Mouse (Mus musculus): ENCODE data around the gene Sfta2. TPM values are rescaled to one million over a fixed set of nuclear protein-coding genes. Genes with fewer than 3 reads are reported as not detected.

Gene Sfta2
- polyA plus RNA-seq, 1 experiment = not detected

GRCm38 (mm10) chr17:35688347-35689175 is 87.2 kb downstream of the Sfta2 start:
- TF ChIP-seq GATA1 (IDR thresholded peaks at IDR 0.05; ENCODE audit: low read length) = no peak

- no peak for TF ChIP-seq GATA1 (IDR thresholded peaks at IDR 0.05; ENCODE audit: low read length)
These were observed 88.7 kb downstream of the Sfta2 start for GRCm38 (mm10) chr17:35689936-35690645.

GRCm38 (mm10) chr17:35691811-35692210 is 90.5 kb downstream of the Sfta2 start:
- TF ChIP-seq GATA1 (IDR thresholded peaks at IDR 0.05; ENCODE audit: low read length) = no peak

GRCm38 (mm10) chr17:35692368-35692767 is 91.0 kb downstream of the Sfta2 start:
- TF ChIP-seq GATA1 (IDR thresholded peaks at IDR 0.05; ENCODE audit: low read length) = no peak

- TF ChIP-seq GATA1 (IDR thresholded peaks at IDR 0.05; ENCODE audit: low read length) = no peak
These were observed 92.6 kb downstream of the Sfta2 start for GRCm38 (mm10) chr17:35693906-35694305.

- no peak for TF ChIP-seq GATA1 (IDR thresholded peaks at IDR 0.05; ENCODE audit: low read length)
These were observed 93.9 kb downstream of the Sfta2 start for GRCm38 (mm10) chr17:35695289-35695688.

GRCm38 (mm10) chr17:35696691-35697090 is 95.3 kb downstream of the Sfta2 start:
- no peak for TF ChIP-seq GATA1 (IDR thresholded peaks at IDR 0.05; ENCODE audit: low read length)

GRCm38 (mm10) chr17:35697429-35697758 is 96.0 kb downstream of the Sfta2 start:
- no peak for TF ChIP-seq GATA1 (IDR thresholded peaks at IDR 0.05; ENCODE audit: low read length)

GRCm38 (mm10) chr17:35697759-35698500 is 96.6 kb downstream of the Sfta2 start:
- TF ChIP-seq GATA1 (IDR thresholded peaks at IDR 0.05; ENCODE audit: low read length) = no peak

- TF ChIP-seq GATA1 (IDR thresholded peaks at IDR 0.05; ENCODE audit: low read length) = no peak
These were observed 97.1 kb downstream of the Sfta2 start for GRCm38 (mm10) chr17:35698501-35698883.

- TF ChIP-seq GATA1 (IDR thresholded peaks at IDR 0.05; ENCODE audit: low read length) = no peak
These were observed 98.6 kb downstream of the Sfta2 start for GRCm38 (mm10) chr17:35699919-35700318.

Other genes starting within 250 kb of the Sfta2 start
- gene H2-Q4, start 221.9 kb upstream of the Sfta2 start, polyA plus RNA-seq (2012) = not detected in 2 replicates
- not detected in 2 replicates for gene H2-Q6, start 176.7 kb upstream of the Sfta2 start, polyA plus RNA-seq (2012)
- not detected in 2 replicates for gene H2-Q7, start 162.4 kb upstream of the Sfta2 start, polyA plus RNA-seq (2012)
- gene H2-Q10, start 131.5 kb upstream of the Sfta2 start, polyA plus RNA-seq (2012) = not detected in 2 replicates
- not detected in 2 replicates for gene Pou5f1, start 95.5 kb upstream of the Sfta2 start, polyA plus RNA-seq (2012)
- gene Tcf19, start 84.7 kb upstream of the Sfta2 start, polyA plus RNA-seq (2012) = 66.4 and 70.1 TPM in 2 replicates
- gene Cchcr1, start 84.4 kb upstream of the Sfta2 start, polyA plus RNA-seq (2012) = 18.1 and 24.7 TPM in 2 replicates
- 0.76 and 0.77 TPM in 2 replicates for gene Psors1c2, start 68.3 kb upstream of the Sfta2 start, polyA plus RNA-seq (2012)
- not detected in 2 replicates for gene Cdsn, start 49.4 kb upstream of the Sfta2 start, polyA plus RNA-seq (2012)
- not detected in 2 replicates for gene 2300002M23Rik, start 34.1 kb upstream of the Sfta2 start, polyA plus RNA-seq (2012)
- not detected in 2 replicates for gene Gm9573, start 25.1 kb downstream of the Sfta2 start, polyA plus RNA-seq (2012)
- not detected in 2 replicates for gene Mucl3, start 42.1 kb downstream of the Sfta2 start, polyA plus RNA-seq (2012)
- gene Vars2, start 66.0 kb downstream of the Sfta2 start, polyA plus RNA-seq (2012) = 100 and 135 TPM in 2 replicates
- 20.1 and 28.1 TPM in 2 replicates for gene Gtf2h4, start 72.2 kb downstream of the Sfta2 start, polyA plus RNA-seq (2012)
- 0.02 and 0.03 TPM in 2 replicates for gene Ddr1, start 103.1 kb downstream of the Sfta2 start, polyA plus RNA-seq (2012)
- gene Ier3, start 220.1 kb downstream of the Sfta2 start, polyA plus RNA-seq (2012) = 33.3 and 33.4 TPM in 2 replicates
- 85.3 and 87.0 TPM in 2 replicates for gene Flot1, start 221.7 kb downstream of the Sfta2 start, polyA plus RNA-seq (2012)
- 178 and 400 TPM in 2 replicates for gene Tubb5, start 236.8 kb downstream of the Sfta2 start, polyA plus RNA-seq (2012)
- gene Mdc1, start 240.0 kb downstream of the Sfta2 start, polyA plus RNA-seq (2012) = 22.5 and 24.1 TPM in 2 replicates